Mouse (Mus musculus) ovary, postnatal 10 days (tissue): ENCODE data around the gene Itpripl1.
"Not testable (repeated sequence)": the region's sequence is repeated elsewhere in the genome, so short reads cannot be mapped to it uniquely, and the experiment has no call there.

Experiments used
- DNase-seq: peaks from one replicate; pipeline ENCODE4 v3.0.0; 2022; ENCODE audit warnings: low spot score

The Itpripl1 gene

DNA sequence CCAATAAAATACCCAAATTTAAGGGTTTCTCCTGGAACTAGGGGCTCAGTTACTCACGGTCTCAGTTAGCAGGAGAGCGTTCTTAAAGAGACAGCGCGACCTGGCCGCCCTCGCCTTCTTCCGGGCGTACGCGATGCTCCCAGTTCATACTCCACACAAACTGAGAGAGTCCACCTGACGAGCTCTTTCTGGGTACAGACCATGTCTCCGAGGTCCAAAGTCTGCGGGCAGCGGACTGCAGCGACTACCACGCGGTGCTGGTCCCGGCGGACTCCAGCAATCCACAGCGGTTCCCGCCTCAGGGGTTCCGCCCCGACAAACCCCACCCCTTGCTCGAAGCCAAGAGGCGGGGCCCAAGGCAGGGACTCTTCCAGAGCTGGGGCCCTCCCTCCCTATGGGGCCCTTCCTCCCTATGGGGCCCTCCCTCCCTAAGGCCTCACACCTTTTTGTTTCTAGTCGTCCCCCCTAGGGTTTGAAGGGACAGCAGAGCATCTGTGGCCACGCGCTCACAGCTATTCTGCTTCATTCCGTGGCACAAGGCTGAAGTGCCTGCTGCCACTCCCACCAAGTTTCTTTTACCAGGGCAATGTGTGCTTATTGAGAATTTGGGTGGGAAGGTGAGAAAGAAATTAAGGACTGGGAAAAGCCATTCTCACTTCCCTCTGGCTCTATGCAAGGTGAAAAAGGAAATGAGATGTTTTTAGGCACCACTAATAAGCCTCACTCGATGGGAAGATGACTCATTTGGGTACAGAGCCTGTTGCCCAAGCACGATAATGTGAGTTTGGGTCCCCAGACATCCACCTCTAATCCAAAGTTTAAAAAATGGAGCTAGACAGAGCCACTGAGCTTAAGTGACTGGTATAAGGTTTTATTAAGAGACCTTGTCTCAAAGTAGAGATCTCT, at the start of gene Itpripl1:
Gene Itpripl1, minus strand, starts transcription at position 285 of the 906 bp plus-strand sequence.
- peak; percentile 42 for DNase-seq

DNA sequence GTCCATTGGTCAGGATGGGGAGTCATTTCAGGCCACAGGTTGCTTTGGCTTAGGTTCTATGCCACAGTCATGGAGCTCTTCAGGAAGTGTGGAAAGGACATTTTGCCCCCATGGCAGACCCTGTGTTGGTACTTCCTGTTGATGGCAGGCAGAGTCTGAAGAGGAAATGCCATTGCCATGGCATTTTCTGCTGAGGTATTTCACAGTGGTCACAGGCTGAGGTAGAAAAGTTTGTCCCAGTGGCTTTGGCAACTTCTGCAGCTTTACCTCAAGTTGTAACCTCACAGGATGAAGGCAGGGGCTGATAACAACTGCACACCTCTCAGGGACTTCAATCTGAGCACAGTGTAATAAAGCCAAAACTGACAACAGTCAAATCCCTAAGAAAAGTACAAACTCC, 46.3 kb upstream of the Itpripl1 start:
- DNase-seq, result no peak

DNA sequence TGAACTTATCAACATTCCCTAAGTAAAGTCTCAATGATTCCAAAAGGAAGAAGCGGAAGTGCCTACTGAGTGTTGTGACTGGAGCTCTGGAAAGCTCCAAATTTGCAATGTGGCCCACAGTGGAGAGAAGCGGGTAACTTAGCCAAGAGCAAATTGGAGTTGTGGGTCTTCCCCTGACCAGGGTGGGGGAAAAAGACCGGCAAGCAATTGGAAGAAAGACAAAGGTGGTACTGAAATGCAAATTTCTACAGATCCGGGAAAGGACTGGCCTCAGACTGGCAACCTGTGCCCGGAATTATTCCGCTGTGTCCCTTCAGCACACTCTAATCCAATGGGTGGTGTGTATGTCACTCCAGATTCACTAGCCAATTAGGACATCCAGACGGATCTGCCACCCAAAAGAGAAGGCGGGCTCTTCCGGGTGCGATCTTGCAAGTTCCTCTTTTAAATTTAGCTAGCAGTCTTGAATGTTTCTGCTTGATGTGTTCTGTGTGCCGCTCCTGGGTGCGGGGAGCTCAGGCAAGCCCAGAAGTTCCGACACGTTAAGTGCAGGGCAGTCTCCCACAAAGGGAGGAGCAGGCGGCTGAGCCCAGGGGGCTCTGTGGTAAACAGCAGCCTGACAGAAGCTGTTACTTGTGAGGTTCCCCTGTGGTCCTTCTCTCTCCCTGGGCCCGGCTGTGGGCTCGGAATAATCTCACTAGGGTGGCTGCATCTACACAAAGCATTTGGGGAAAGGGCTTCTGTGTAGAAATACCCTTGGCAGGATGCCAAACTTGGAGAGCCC, 39.5 kb upstream of the Itpripl1 start:
- DNase-seq, result peak; percentile 47

- not testable (repeated sequence) for DNase-seq
Observed at GRCm38 (mm10) chr2:127166261-127166660, 23.0 kb upstream of the Itpripl1 start.

GRCm38 (mm10) chr2:127165675-127166074, 22.4 kb upstream of the Itpripl1 start:
- DNase-seq, result no peak

DNA sequence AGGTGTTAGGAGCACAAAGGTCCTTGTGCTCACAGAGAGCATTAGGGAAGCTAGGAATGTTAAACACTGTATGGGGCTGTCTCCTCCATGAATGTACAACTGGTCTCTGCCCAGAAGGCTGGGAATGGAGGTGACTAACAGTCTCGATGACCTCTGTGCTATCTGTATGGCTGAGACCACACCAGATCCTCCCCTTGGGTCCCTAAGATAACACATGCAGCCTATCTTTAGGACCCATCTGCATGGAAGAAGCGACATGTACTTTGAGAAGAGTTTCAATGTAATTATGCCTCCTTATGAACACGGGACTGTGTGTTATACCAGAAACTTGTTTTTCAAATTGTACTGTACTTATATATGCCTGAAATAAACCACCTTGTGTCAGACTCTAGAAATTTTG, 2.5 kb upstream of the Itpripl1 start:
- no peak for DNase-seq

GRCm38 (mm10) chr2:127142577-127143157, 575 bp downstream of the Itpripl1 start:
- no peak for DNase-seq

DNA sequence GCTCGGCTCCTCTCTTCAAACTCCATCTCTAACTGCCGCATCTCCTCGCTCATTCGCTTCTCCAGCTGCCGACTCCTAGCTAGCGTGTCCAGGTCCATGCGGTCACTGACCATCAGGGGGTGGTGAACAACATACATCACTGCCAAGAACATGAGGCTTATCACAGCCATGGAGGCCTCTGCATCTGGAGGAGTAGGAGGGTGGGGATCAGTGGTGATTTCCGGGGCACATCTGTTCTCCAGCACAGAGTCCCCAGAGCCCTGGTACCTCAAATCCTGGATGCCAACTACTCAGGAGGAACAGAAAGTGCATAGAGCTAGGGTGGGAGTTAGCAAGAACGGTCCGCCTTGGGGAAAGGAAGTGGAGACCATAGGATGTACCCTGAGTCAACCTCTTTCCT, 1.2 kb downstream of the Itpripl1 start:
- DNase-seq, result no peak

- no peak for DNase-seq
Observed at GRCm38 (mm10) chr2:127140011-127140410, 3.2 kb downstream of the Itpripl1 start.

DNA sequence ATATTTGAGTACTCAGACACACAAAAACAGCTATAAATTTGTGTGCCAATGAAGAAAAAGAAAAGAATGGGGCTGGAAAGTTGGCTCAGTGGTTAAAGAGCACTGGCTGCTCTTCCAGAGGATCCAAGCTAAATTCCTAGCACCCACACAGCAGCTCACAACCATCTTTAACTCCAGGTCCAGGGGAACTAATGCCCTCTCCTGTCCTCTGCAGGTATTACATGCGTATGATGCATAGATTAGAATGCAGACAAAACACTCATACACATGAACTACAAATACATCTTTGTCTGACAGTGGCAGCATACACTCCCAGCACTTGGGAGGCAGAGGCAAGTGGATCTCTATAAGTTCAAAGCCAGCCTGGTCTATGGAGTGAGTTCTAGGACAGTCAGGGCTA, 3.6 kb downstream of the Itpripl1 start:
- DNase-seq, result no peak

DNA sequence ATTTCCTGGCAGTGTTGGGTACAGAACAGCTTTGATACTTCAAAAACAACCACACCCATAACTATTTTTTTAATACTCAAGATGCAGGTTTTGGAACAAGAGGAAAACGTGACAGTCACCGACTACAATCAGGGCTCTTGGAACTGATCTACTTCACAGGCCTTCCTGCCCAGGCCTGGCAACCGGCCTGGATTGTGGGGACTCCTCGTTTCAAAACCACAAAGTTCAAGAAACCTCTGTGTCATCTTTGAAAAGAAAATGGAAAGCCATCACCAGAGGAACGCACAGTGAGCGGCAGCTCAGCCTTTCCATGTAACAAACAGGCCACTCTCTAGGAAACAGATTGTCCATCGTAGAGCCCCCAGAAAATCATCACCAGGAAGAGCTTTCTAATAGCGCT, 4.1 kb downstream of the Itpripl1 start:
- DNase-seq, result no peak

- no peak for DNase-seq
Observed at GRCm38 (mm10) chr2:127138449-127138848, 4.8 kb downstream of the Itpripl1 start.

DNA sequence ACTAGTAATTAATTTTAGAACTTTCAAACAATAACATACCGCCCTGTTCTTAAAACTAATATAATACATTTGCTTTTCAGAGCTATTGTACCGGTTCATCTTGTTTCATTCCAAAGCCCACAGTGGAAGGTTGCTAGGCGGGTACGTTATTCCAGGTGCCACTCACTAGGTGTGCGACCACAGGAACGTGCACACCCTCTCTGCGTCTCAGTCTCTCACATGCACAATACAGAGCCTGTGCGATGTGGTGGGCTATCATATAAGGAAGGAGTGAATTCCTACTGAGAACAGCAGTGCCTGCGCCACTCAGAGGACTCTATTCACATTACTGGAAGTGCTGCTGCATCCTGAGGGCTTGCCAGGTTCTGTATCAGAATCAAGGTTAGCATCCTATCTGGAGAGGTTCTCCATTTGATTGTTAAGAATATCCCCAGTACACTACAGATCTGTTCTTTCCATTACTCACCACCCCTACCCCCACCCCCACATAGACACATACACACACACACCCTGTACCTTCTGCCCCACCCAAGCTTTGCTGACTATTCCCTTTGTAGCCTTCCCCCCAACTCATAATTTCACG, 5.3 kb downstream of the Itpripl1 start:
- no peak for DNase-seq

DNA sequence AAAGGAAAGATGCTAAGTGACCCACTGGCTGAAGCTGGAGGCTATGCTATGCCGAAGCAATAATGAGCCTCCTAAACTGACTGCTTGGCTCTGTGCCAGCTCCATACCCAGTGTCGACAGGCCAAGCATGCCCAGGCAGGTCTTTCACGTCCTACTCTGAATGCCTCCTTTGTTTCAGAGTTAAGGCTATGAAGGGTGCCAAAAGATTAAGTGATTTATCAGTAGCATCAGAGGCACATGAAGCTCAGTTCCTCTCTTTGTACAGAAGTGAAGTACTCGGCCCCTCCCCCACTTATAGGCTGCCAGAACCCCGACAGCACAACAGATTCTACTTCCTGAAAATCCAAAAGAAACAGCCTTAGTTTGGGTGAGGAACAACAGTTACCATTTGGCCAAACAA, 6.3 kb downstream of the Itpripl1 start:
- no peak for DNase-seq

- not testable (repeated sequence) for DNase-seq
Observed at GRCm38 (mm10) chr2:127135255-127135654, 8.0 kb downstream of the Itpripl1 start.

DNA sequence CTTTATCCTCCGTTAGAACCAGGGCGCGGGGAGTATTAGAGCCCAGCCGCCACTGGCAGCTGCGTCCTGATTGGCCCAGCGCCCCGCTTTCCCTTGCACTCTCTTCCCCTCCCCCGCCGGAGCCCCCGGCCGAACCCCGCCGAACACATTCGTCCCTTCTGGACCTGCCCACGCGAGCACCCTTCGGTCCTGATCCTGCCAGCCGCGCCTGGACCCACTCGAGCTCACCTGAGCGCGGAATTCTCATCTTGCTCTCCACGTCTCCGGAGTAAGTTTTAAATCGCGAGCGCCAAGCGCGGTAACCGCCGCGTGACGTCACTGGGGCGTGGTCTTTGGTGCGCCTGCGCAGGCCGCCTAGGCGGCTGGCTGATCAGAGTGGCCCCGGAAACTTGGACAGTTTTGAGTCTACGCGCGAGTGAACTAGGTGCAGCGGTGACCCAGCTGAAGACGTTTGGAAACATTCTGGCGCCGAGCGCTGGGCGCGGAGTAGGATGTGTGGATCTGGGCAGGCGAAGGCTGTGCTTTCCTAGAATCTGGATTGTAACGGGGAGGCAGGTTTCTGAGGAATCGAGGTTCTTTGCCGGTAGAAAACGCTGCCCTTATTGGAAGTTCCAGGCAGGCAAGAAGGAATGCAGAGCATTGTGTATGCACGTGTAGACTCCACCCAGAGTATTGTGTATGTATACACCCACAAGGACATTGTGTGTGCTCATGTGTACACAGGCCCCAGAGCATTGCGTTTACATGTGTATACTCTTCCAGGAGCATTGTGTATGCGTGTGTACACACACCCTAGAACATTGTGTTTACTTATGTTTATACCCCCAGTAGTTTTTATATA, 9.4 kb downstream of the Itpripl1 start, which contains the start of gene Ncaph:
Gene Ncaph, minus strand, starts transcription at position 334 of the 841 bp plus-strand sequence.
- peak; percentile 96 for DNase-seq

- no peak for DNase-seq
Observed at GRCm38 (mm10) chr2:127131353-127131752, 11.9 kb downstream of the Itpripl1 start.

GRCm38 (mm10) chr2:127128926-127129325, 14.3 kb downstream of the Itpripl1 start:
- no peak for DNase-seq

DNA sequence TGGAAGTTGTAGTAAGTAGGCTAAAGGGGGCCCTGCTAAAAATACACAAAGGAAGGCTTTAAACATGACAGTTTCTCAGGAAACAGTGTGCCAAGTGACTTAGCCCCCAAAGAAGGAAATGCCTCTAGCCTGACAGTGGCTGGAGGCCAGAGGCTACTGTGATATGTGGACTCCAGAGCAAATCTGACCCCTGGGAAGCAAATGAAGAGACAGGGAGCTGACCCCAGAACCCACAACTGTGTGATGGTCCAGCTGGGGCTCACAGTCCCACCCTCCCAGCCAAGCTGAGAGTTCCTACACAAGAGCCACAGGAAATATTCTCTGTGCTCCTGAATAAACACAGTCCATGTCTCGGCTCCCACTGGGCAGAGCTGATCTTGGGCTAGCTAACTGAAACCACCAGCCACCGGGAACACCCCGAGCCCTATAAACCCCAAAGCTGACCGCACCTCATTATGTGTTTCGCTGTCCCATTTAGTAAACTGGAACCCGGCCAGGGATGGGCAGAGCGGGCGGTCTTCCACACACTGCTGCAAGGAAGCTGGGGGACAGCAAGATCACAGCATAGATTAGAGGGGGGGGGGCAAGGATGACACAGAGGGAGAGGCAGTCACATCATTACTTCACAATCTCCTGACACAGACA, 21.5 kb downstream of the Itpripl1 start:
- no peak for DNase-seq

DNA sequence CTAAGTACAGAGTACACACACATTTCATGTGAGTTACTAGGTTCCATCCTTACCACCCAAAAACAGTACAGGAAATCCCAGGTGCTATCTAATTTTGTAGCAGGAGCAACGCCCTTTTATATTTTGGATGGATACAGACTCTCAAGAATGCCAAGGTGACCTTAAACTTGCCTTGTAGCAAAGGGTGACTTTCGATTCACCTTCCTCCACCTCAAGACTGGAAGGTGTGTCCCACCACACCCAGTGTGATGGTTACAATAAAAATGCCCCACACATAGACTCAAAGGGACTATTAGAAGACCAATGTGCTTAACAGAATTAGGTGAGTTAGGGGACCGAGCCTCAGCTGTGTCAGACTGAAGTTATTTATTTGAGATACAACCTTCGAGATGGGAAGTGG, 34.3 kb downstream of the Itpripl1 start:
- no peak for DNase-seq

GRCm38 (mm10) chr2:127092000-127092399, 51.2 kb downstream of the Itpripl1 start:
- no peak for DNase-seq
